Mouse (Mus musculus): ENCODE measurements around the gene Isca2. TPM values are rescaled to one million over a fixed set of nuclear protein-coding genes. Genes with fewer than 3 reads are reported as not detected.

Gene Isca2
- polyA plus RNA-seq, 1 experiment from 2014 or later: 156 TPM

DNA sequence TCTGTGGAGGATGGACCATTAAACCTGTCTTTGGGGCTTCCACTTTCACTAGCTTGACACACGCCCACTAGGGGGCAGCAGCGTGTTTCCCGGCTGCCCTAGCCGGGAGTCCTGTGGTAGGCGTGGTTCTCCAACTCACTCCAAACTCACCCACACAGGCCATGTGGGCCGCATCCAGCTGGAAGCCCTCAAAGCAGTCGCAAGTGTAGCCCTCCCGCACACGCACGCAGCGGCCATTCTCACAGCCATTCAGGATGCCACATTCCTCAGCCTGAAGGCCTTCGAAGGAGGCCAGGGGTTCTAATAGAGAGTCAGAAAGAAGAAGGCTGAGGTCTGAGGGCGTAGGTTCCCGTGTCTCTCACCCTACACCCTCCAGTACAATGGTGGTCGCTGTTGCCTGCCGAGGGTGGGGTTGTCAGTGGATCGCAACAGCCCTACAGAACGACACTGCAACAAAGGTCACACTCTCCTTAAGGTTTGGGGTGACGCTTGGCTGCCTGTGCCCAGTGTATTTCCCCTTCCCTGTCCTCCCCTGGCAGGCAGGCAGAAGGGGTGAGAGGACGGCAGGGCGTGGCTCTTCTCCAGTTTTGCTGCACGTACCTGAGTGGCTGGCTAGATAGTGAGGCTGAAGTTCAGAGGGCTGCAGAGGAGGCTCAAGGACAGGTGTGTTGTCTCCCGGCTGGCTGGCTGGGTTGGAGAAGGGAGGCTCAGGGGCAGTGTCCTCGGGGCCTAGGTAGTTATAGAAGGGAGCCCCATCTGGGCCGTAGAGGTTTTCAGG is 11.7 kb downstream of the Isca2 start:
- Histone ChIP-seq H3K9ac (no peak overlapping the region), H3K27me3 (replicated peaks) (no peaks in the 10 kb centered on the region), H3K9me3 (no peaks in the 10 kb centered on the region), H3K4me1 (no peaks in the 10 kb centered on the region), H3K4me2 (replicated peaks) (peak overlapping the region; percentile 31), H3K27ac (no peak overlapping the region), H3K4me3 (no peak overlapping the region), H3K36me3 (no peaks in the 10 kb centered on the region)
- WGBS: 35% methylated on average over 25 of the region's 25 CpGs
- ATAC-seq (ENCODE audit: low FRiP score, low read depth): peak; percentile 58; the same call in 1 of the 2 replicates

DNA sequence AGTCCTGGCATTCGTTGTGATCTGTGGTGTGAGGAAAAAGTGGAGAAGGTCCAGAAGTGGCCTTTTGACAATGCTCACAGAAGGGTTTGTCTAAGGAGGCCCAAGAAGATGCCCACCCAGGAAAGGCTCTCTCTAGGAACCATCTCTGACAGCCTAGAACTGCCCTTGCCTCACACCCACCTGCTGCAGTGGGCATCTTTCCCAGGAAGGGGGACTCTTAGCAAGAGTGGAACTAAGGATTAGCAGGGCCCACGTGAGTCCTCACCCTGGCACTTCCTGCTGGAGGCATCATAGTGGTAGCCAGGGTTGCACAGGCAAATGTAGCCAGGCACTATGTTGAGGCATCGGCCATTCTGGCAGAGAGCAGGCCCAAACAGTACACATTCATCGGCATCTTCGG is 13.0 kb downstream of the Isca2 start:
- H3K9me3 ChIP-seq: no peaks in the 10 kb centered on the region
- no peak overlapping the region for H3K4me2 ChIP-seq (replicated peaks)
- no peak for ATAC-seq (ENCODE audit: low FRiP score, low read depth)
- H3K4me3 ChIP-seq: no peak overlapping the region
- H3K36me3 ChIP-seq: no peaks in the 10 kb centered on the region
- 76% methylated on average over 5 of the region's 5 CpGs for WGBS
- H3K27ac ChIP-seq: no peak overlapping the region
- H3K27me3 ChIP-seq (replicated peaks): no peaks in the 10 kb centered on the region
- no peak overlapping the region for H3K9ac ChIP-seq
- H3K4me1 ChIP-seq: no peaks in the 10 kb centered on the region

DNA sequence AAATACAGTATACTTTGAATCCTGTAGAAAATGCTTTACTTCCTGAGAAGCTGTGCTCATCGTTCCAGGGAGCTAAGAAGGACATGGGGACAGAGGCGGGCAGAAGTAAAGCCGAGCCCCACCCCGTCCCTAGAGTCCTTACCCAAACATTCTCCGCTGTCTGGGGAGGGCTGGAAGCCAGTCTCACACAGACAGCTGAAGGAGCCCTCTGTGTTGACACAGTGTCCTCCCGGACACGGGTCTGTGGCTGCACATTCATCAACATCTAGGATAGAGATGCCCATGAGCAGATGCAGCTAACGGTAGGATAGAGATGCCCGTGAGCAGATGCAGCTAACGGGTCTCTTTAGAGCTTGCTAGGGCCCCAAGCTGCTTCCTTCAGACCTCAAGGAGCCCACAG is 17.8 kb downstream of the Isca2 start:
- H3K36me3 ChIP-seq: no peaks in the 10 kb centered on the region
- no peaks in the 10 kb centered on the region for H3K9me3 ChIP-seq
- no peak overlapping the region for H3K4me2 ChIP-seq (replicated peaks)
- no peak overlapping the region for H3K27ac ChIP-seq
- WGBS: 58% methylated on average over 10 of the region's 10 CpGs
- H3K4me3 ChIP-seq: no peak overlapping the region
- ATAC-seq (ENCODE audit: low FRiP score, low read depth): no peak
- H3K27me3 ChIP-seq (replicated peaks): no peaks in the 10 kb centered on the region; the same call in 1 of the 2 replicates
- no peak overlapping the region for H3K9ac ChIP-seq
- H3K4me1 ChIP-seq: no peaks in the 10 kb centered on the region

DNA sequence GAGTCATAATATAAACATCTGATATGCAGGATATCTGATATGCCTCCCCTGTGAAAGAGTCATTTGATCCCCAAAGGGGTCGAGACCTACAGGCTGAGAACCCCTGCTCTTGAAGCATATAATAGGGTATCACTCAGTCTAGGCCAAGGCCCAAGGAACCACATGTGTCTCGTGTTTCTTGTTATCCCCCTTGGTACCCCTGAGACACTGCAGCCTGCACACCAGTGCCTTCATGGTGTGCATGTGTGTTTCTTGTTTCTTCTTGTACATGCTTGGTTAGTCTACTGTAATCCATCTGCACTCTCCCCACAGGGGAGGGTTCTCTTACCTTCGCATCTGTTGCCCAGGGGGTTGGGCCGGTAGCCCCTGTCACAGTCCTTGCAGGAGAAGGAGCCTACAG is 19.6 kb downstream of the Isca2 start:
- ATAC-seq (ENCODE audit: low FRiP score, low read depth): no peak
- 85% methylated on average over 4 of the region's 4 CpGs for WGBS
- Histone ChIP-seq H3K27ac (no peak overlapping the region), H3K9me3 (no peaks in the 10 kb centered on the region), H3K27me3 (replicated peaks) (no peaks in the 10 kb centered on the region; the same call in 1 of the 2 replicates), H3K4me1 (no peaks in the 10 kb centered on the region), H3K36me3 (no peaks in the 10 kb centered on the region), H3K9ac (no peak overlapping the region), H3K4me3 (no peak overlapping the region), H3K4me2 (replicated peaks) (no peak overlapping the region)

DNA sequence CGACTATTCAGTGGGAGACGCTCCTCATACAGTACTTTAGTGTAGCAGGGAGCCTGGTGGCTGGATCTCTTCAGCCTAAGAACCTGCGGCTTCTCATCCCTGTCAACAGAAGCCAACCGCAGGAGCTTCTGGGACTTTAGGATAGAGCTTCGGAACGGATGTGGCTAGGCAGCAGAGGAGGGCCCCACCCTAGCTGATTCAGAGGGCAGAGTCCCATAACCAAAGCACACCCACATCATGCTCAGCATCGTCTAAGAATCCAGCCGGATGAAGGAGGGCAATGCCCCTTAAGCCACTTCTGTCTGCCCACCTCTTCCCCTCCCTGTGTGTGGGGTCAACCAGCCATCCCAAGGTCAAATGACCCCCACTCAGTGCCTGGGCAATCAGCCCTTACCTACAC is 21.6 kb downstream of the Isca2 start:
- no peak for ATAC-seq (ENCODE audit: low FRiP score, low read depth)

DNA sequence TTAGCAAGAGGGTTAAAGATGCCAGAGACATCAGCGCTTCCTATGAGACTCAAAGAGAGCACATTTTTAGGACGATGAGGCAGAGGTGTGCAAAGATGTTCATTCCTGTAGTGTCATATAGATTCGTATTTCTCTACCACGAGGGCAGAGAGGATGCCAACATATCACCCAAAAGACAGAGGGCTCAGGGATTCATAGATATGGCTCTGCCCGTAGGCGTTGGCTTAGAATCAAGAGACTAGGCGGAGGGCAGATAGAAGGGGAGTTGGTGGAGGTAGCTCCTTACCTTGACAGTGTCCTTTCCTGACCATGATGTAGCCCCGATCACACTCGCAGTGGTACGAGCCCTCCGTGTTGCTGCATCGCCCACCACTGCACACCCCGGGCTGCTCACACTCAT is 26.0 kb downstream of the Isca2 start:
- Histone ChIP-seq H3K9ac (no peak overlapping the region), H3K4me3 (no peak overlapping the region), H3K36me3 (no peaks in the 10 kb centered on the region), H3K9me3 (no peaks in the 10 kb centered on the region), H3K27ac (no peak overlapping the region), H3K4me1 (no peaks in the 10 kb centered on the region), H3K4me2 (replicated peaks) (no peak overlapping the region), H3K27me3 (replicated peaks) (no peaks in the 10 kb centered on the region)
- no peak for ATAC-seq (ENCODE audit: low FRiP score, low read depth)
- WGBS: 92% methylated on average over 13 of the region's 13 CpGs

More for the DNA sequence above, 21.6 kb downstream of the Isca2 start:
- Histone ChIP-seq H3K9me3 (no peaks in the 10 kb centered on the region), H3K4me1 (no peaks in the 10 kb centered on the region), H3K27me3 (replicated peaks) (no peaks in the 10 kb centered on the region; the same call in 1 of the 2 replicates), H3K36me3 (no peaks in the 10 kb centered on the region), H3K4me2 (replicated peaks) (no peak overlapping the region), H3K4me3 (no peak overlapping the region), H3K27ac (no peak overlapping the region), H3K9ac (no peak overlapping the region)
- 88% methylated on average over 8 of the region's 8 CpGs for WGBS

DNA sequence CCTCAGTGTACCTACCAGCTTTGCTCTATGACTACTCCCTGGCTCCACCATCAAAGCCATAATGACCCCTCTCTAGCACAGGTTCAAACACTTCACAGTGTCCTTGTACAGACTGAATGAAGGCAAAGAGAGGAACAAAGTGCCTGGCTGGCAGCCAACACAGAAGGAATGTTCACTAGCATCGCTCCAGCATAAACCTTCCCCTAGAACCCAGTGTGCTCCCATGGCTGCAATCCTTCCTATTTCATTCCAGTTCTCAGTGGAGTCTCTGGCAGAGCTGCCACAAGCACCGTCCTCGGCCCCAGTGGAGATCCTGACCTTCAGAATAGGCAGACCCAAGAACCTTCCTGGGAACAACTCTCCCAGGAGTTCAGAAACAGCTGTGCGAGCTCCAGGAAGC is 27.4 kb downstream of the Isca2 start:
- H3K9me3 ChIP-seq: no peaks in the 10 kb centered on the region
- no peaks in the 10 kb centered on the region for H3K27me3 ChIP-seq (replicated peaks)
- no peaks in the 10 kb centered on the region for H3K4me1 ChIP-seq
- H3K4me3 ChIP-seq: no peak overlapping the region
- no peak overlapping the region for H3K4me2 ChIP-seq (replicated peaks)
- ATAC-seq (ENCODE audit: low FRiP score, low read depth): no peak
- H3K27ac ChIP-seq: no peak overlapping the region
- no peak overlapping the region for H3K9ac ChIP-seq
- H3K36me3 ChIP-seq: no peaks in the 10 kb centered on the region
- 82% methylated on average over 4 of the region's 4 CpGs for WGBS

DNA sequence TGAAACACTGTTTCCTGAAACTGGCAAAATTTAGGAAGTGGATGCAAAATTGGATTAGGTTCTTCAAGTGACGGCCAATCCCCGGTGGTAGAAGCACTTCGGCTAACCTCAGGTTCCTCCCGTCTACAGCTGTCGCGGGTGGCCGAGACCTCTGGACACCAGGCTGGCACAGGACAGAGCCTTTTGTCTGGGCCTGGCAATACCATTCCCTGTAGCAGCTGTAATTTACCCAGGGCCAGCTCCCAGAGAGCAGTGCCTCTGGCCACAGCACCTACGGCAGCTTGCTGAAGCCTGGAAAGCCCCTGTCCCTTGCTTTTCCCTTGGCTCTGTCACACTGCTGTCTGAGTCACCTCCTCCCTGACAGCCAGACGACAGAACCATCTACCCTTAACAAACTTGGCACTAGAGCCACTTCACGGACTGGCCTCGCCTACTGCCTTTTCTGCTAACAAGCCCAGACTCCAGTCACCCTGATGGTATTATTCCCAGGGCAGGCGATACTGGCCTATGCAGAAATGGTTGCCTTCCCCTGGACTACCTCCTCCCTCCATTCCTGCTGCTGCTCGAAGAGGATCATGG is 28.6 kb downstream of the Isca2 start:
- no peaks in the 10 kb centered on the region for H3K36me3 ChIP-seq
- H3K9ac ChIP-seq: no peak overlapping the region
- no peaks in the 10 kb centered on the region for H3K9me3 ChIP-seq
- no peaks in the 10 kb centered on the region for H3K27me3 ChIP-seq (replicated peaks)
- no peak for ATAC-seq (ENCODE audit: low FRiP score, low read depth)
- no peak overlapping the region for H3K4me3 ChIP-seq
- WGBS: 86% methylated on average over 13 of the region's 13 CpGs
- H3K27ac ChIP-seq: no peak overlapping the region
- H3K4me1 ChIP-seq: no peaks in the 10 kb centered on the region
- no peak overlapping the region for H3K4me2 ChIP-seq (replicated peaks)

DNA sequence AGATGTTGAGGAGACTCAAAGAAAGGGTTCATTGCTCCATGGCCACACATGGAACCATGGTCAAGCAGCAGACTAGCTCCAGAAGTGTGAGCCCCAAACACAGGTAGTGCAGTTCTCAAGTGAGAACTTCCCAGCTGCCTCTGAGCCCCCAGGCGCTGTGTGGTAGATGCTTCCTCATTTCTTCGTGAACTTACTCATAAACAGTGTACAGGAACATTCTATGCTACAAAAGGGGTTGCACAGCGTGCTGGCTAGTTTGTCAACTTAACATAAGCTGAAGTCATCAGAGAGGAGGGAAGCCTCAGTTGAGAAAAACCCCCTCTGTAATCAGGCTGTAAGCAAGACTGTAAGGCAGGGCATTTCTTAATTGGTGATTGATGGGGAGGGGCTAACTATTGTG is 29.6 kb downstream of the Isca2 start:
- no peak overlapping the region for H3K4me3 ChIP-seq
- H3K9me3 ChIP-seq: no peaks in the 10 kb centered on the region
- no peaks in the 10 kb centered on the region for H3K4me1 ChIP-seq
- 86% methylated on average over 3 of the region's 3 CpGs for WGBS
- no peaks in the 10 kb centered on the region for H3K36me3 ChIP-seq
- no peaks in the 10 kb centered on the region for H3K27me3 ChIP-seq (replicated peaks)
- H3K27ac ChIP-seq: no peak overlapping the region
- H3K9ac ChIP-seq: no peak overlapping the region
- H3K4me2 ChIP-seq (replicated peaks): no peak overlapping the region
- ATAC-seq (ENCODE audit: low FRiP score, low read depth): no peak

DNA sequence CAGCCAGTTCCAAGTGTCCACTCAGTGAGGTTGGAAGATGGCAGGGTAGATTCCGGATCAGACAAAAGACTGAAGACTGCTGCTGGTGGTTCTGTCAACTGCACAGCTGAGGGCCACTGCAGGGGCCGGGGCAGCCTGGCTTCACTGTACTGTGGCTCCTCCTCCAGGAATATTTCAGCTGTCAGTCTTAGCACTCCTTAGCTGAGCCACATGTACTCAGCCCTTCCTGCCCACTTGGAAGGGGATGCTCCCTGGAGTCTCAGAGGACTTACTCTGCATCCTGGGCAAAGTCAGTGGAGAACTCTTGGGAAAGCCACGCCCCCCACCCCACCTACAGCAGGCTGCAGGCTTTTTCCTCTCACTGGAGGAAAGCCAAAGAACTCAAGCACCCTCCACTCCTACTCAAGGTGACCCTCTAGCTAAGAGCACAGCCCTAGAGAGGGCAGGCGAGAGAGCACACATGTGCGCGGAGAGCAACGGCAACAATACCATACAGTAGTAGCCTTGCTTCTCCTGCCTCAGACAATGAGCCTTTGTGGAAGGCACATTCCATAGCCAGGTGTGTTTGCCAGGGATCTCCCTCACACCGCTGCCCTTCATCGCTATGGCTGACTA is 32.3 kb downstream of the Isca2 start:
- H3K4me3 ChIP-seq: no peak overlapping the region
- no peak overlapping the region for H3K9ac ChIP-seq
- 81% methylated on average over 9 of the region's 9 CpGs for WGBS
- no peaks in the 10 kb centered on the region for H3K36me3 ChIP-seq
- H3K27me3 ChIP-seq (replicated peaks): no peaks in the 10 kb centered on the region
- H3K27ac ChIP-seq: no peak overlapping the region
- H3K4me1 ChIP-seq: no peaks in the 10 kb centered on the region
- H3K9me3 ChIP-seq: no peaks in the 10 kb centered on the region
- no peak overlapping the region for H3K4me2 ChIP-seq (replicated peaks)
- no peak for ATAC-seq (ENCODE audit: low FRiP score, low read depth)

DNA sequence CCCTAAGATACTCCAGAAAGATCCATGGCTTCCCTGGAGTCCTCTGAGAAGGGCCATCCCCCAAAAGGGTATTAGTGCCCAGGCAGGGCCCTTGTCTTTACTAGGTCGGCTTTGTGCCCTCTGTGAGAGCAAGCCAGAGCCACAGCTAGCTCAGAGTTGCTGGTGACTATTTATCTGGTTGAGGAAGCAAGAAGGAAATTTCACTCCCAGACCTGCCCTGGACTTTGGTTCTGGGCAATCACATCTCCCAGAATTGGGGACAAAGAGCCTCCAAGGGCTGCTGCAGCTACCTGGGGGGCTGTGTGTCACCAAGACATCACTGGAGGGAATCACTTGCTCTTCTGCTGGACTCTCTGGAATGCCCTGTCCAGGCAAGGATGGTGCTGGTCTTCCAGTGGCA is 33.0 kb downstream of the Isca2 start:
- 86% methylated on average over 1 of the region's 1 CpGs for WGBS
- no peak overlapping the region for H3K27ac ChIP-seq

DNA sequence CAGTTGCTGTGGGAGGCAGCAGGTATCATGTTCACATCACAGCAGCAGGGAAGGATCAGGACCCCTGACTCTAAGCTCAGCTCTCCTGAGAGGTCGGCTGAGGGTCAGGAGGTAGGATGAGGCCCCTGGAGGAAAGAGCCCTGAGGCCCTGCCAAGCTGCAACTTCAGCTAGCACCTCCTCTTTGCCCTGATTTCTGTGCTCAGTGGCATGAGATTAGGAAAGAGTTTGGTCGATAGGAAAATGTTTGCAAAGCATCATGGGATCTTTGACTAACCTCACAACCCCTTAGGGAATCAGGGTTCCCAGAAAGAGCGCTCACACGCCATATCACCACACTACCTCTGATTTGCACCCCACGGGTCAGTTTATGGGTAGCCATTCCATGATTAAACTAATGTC is 33.7 kb downstream of the Isca2 start:
- Histone ChIP-seq H3K27me3 (replicated peaks) (no peaks in the 10 kb centered on the region), H3K4me3 (no peak overlapping the region), H3K9ac (no peak overlapping the region), H3K4me2 (replicated peaks) (no peak overlapping the region), H3K36me3 (no peaks in the 10 kb centered on the region), H3K9me3 (no peaks in the 10 kb centered on the region), H3K27ac (no peak overlapping the region), H3K4me1 (no peaks in the 10 kb centered on the region)
- ATAC-seq (ENCODE audit: low FRiP score, low read depth): no peak
- WGBS: 73% methylated on average over 5 of the region's 5 CpGs

More for the DNA sequence above, 33.0 kb downstream of the Isca2 start:
- Histone ChIP-seq H3K27me3 (replicated peaks) (no peaks in the 10 kb centered on the region), H3K4me1 (no peaks in the 10 kb centered on the region), H3K4me2 (replicated peaks) (no peak overlapping the region), H3K36me3 (no peaks in the 10 kb centered on the region), H3K9ac (no peak overlapping the region), H3K9me3 (no peaks in the 10 kb centered on the region), H3K4me3 (no peak overlapping the region)
- no peak for ATAC-seq (ENCODE audit: low FRiP score, low read depth)

Data from neural tube, embryonic 12.5 days (tissue).